Mouse (Mus musculus): Measurements from ENCODE around the gene Gm28308.

Gm28308 gene

GRCm38 (mm10) chr6:52183311-52184080 is 29.6 kb downstream of the Gm28308 start:
- no peak for DNase-seq (ENCODE audit: low spot score)

DNA sequence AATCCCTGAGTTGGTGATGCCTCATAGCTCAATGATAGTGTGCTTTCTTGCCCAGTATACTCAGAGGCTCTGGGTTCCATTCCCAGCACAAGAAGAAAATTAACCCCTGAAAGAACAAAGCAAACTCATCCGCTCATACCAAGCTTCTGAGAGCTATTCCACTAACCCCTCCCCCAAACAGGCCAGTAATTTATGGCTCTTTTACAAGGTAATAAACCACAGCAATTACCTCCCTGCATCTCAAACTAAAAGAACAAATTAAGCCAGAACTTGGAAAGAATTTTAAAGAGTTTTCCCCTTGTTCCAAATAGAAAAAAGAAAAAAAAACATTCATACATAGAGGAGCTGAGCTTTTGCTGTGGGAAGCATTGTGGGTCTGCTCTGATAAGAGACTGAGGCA is 30.3 kb downstream of the Gm28308 start:
- DNase-seq (ENCODE audit: low spot score): no peak

- DNase-seq (ENCODE audit: low spot score): no peak
Measured at GRCm38 (mm10) chr6:52182030-52182429, 31.1 kb downstream of the Gm28308 start.

DNA sequence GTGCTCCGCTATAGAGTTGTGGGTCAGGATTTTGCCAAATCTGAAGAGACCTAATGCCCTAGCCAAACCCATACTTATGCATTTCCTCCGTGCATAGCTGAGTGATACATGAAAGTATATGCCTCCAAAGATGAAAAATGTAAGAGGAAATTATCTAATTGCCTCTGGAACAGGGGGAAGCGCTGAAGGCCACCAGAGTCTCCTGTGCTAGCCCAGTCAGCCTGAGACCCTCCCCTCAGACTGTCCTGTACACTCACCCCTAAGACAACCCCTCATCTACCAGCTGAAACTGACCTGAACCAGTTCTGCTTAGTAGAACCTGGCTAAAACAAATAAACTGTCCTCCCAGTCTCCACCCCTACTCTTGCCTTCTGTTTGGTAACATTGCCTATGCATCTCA is 32.4 kb downstream of the Gm28308 start:
- no peak for DNase-seq (ENCODE audit: low spot score)

DNA sequence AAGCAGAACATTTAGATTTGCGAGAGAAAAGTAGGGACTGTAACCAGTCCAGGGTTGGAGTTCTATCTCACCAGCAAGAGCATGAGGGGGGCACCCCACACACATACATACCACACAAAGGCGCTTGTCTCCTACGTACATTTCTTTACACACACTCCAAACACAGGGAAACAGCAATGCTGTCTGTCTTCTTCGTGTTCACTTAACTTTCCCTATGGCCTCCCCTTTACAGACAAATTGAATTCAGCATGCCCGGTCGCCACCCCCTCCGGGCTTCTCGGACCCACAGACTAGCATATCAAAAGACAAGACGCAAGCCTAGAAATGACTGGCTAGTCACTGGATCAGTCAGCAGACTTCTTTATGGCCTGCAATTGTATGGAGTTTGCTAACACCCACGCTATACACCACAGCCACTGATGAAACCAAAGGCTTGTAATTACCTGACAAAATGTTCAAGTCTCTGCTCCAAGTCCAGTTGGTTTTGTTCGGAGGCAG is 32.9 kb downstream of the Gm28308 start:
- DNase-seq (ENCODE audit: low spot score): no peak

DNA sequence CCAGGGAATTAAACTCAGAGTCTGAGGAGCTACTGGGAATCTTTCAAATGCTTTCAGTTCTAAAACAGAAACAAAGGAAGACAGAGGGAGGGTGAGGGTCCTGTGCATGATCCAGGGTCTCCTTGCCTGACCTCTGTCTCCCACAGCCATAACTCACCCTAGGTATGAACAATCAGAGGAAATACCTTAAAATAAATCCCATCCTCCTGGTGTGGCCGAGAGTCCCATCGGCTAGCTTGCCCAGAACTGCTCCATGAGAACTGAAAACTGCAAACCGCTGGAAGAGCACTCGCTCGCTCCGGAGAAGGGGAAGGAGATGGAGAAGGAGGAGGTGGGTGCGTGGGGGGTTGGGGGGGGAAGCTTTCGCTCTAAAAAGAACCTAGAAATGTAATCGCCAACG is 33.4 kb downstream of the Gm28308 start:
- no peak for DNase-seq (ENCODE audit: low spot score)

DNA sequence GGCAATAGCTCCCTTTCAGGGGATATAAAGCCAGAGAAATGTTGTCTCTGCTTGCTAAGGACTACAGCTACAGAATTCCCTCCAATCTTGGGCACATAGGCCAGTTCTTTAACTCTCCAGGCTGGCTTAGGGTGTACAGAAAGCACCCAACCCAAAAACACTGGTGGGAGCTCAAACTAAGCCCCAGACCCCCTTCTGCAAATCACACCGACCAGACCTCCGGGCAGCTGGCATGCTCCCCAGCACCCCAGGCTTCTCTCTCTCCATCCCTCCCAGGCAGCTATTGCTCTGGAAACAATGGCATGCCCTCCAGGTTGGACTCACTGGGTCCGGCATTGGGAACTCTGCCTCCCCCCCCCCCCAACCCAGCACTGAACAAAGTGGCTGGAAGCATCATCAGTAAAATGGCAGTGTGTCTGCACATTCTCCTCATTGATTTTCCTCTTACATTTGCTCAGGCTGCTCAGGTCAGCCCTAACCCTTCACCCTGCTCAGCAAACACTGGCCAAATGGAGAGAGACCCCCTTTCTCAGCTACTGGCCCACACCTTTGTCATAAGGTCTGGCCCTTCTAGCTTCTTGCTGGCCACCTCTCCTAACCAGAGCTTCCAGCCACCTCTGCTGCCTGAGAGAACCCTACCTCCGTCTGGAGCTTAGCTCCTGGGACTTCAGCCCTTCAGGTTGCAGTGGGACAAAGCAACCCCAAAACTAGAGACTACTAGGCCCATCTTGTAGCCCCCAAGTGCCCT is 34.0 kb downstream of the Gm28308 start:
- DNase-seq (ENCODE audit: low spot score): no peak

DNA sequence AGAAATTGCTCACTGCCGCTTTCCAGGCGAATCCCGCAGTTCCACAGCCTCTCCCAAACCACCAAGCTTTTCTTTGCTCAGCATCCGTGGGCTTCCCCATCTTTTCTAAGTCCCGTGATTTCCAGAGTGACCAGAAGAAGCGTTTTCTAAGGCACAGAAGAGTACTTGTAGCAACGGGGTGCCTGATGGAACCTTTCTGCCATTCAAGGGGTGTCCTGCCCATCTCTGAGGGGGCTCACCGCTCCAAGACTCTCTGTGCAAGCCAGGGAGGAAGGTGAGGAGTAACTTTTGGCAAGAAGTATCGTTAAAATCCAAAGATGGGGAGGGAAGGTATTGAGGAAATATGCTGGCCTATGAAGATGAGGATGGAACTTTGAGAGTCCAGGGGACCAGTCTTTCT is 35.3 kb downstream of the Gm28308 start:
- no peak for DNase-seq (ENCODE audit: low spot score)

DNA sequence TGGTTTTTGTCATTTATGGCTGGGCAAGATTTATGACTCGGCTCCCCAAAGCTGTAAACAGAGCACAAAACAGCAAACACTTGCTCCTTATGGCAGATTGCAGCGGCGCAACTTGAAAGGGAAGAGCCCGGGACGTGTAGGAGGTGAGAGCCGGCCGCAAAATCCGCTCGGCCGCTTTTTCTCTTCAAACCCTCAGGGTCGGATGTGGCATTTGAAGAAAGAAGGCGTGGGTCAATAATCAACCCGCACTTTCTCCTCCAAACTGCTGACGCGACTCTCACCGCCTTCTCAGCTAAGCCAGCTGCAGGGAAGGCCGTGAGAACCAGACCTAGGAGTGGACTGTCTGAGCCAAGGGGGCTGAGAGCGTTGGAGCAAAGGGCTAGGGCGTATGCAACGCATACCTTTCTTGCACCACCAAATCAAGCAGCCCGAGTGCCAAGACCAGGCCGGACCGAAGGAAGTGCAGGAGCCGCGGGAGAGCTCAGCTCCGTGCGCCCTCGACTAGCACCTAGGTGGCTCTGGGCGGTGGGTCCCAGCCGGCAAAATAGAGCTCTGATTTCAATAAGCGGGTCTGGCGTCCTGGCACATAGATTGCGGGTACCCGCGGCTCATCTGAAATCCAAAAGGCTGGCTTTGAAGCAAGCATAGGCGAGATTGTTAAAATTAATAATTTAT is 35.9 kb downstream of the Gm28308 start, which contains the start of gene 5730596B20Rik:
5730596B20Rik (plus strand) TSS at position 438 of the 675 bp plus-strand sequence.
- no peak for DNase-seq (ENCODE audit: low spot score)

DNA sequence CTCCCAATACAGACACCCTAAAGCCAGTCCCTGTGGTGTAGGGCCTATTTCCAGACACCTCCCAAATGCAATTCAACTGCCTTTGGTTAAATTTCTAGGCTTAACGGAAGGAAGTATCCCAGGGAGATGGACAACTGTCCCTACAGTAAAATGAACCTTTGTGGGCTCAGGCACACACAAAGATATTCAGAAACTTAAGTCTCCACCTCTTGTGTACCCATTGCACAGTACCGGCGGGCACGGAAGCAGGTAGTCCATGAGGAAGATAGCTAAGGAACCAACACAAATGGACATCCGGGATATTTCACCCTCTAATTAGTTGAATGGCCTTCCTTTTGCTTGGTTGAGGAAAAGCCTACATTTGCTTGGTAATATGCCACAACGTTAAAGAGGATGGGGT is 36.7 kb downstream of the Gm28308 start:
- DNase-seq (ENCODE audit: low spot score): no peak

DNA sequence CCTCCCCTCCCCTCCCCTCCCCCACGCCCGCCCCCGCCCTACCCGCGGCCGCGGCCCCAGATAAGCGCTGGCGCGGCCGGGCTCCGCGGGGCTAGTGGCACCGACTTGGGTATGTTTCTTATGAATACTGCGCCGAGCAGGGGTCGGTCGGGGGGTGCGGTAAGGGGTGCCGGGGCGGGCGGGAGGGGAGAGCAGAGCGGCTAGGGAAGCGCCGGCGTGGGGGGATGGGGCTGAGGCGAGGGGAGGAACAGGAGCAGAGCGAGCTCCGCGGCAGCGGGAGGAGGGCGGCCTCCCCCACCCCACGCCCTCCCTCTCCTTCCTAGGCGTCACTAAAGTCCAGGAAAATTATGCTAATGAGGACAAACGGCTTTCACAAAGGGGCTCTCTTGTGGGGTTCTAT is 37.3 kb downstream of the Gm28308 start:
- DNase-seq (ENCODE audit: low spot score): no peak

- no peak for DNase-seq (ENCODE audit: low spot score)
Measured at GRCm38 (mm10) chr6:52174968-52175751, 38.0 kb downstream of the Gm28308 start.

GRCm38 (mm10) chr6:52173648-52174047 is 39.5 kb downstream of the Gm28308 start:
- no peak for DNase-seq (ENCODE audit: low spot score)

- peak; percentile 92 for DNase-seq (ENCODE audit: low spot score)
Measured at GRCm38 (mm10) chr6:52172501-52172900, 40.6 kb downstream of the Gm28308 start.

- no peak for DNase-seq (ENCODE audit: low spot score)
Measured at GRCm38 (mm10) chr6:52171938-52172337, 41.2 kb downstream of the Gm28308 start.

DNA sequence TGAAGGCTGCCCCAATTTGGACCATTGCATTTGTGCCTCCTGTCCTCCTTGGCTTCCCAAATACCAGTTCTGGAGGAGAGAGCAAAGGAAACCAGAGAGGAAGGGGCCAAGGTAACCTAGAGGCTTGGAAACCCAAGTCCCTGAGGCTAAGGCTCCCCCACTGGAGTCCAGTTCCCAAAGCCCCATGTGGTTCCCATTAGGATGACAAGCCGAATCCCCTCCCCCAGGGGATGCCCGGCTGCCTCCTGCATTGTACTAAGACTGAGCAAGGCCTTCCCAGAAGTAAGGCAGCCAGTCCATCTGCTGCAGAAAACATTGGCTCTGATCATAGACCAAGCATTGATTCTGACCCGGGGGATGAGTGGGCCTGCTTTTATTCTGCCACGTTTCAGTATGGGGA is 41.8 kb downstream of the Gm28308 start:
- DNase-seq (ENCODE audit: low spot score): no peak

GRCm38 (mm10) chr6:52170898-52171223 is 42.3 kb downstream of the Gm28308 start:
- no peak for DNase-seq (ENCODE audit: low spot score)

GRCm38 (mm10) chr6:52170166-52170897 is 42.8 kb downstream of the Gm28308 start:
- DNase-seq (ENCODE audit: low spot score): no peak

GRCm38 (mm10) chr6:52169499-52170165 is 43.5 kb downstream of the Gm28308 start:
- DNase-seq (ENCODE audit: low spot score): no peak

DNA sequence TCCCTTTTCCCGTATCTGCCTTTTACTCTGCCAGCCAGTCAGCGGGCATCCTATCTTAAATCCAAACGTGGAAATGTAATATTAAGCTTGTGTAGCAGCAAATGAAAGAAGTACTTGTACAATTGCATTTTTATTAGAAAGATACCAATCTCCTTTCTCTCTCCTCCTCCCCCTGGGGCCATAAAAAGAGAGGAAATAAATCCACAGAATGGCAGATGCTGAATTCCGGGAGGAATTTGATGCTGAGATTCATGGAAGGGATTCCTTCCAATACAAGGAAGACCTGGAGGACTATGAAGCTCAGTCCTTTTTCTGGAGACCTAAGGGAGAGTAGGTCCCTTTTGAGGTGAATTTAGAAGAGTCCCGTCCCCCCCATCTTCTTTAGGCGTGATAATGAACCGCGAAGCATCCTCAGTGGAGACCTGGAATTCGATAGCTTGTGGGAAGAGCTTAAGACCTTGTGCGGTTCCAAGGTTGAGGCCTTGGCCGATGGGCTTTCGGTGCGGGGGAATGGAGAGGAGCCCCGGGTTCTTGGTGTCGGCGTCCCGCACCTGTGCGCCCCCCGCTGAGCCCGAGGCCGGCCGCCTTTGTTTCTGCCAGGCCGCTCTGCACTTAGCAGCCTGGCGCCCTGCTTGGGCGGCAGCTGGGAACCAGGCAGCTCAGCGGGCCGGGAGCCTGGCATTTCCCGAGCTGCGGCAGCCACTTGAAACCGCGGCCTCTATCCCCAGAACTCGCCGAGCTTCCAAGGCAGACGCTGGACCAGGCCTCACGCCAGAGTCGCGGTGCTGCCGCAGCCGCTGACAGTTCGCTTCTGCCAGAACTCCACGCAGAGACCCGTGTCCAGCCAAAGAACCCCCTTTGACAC is 44.7 kb downstream of the Gm28308 start:
- no peak for DNase-seq (ENCODE audit: low spot score)

All from lung, postnatal 25 days (tissue).